Mouse (Mus musculus) hindbrain, embryonic 15.5 days (tissue): ENCODE measurements around the gene Ddx49. TPM values are rescaled to one million over a fixed set of nuclear protein-coding genes. Genes with fewer than 3 reads are reported as not detected.

Experiments used
- ATAC-seq: fragments of 200-750 bp; cut with Nextera tagmentation; 2 replicates; pipeline ENCODE4 v1.8.0; 2017; ENCODE audit warnings: low read depth, moderate number of reproducible peaks, moderate TSS enrichment; ENCODE audit not compliant: low FRiP score
- H3K27ac ChIP-seq: fragments of 300-500 bp; sonication (generic); replicated peaks from 2 replicates; pipeline ENCODE4 v1.5.1; 2015; ENCODE audit warnings: mild to moderate bottlenecking, inconsistent platforms
- H3K27me3 ChIP-seq: fragments of 300-500 bp; sonication (generic); 2 replicates; pipeline ENCODE4 v1.6.1; 2015; ENCODE audit warnings: control low read depth, inconsistent platforms
- H3K36me3 ChIP-seq: fragments of 300-500 bp; sonication (generic); 2 replicates; pipeline ENCODE4 v1.6.1; 2015; ENCODE audit warnings: control low read depth, inconsistent platforms
- H3K4me1 ChIP-seq: fragments of 300-500 bp; sonication (generic); replicated peaks from 2 replicates; pipeline ENCODE4 v1.6.1; 2015; ENCODE audit warnings: control low read depth, inconsistent platforms
- H3K4me2 ChIP-seq: fragments of 300-500 bp; sonication (generic); 2 replicates; pipeline ENCODE4 v1.6.1; 2015; ENCODE audit warnings: moderate library complexity, mild to moderate bottlenecking, inconsistent platforms
- H3K4me3 ChIP-seq: fragments of 300-500 bp; sonication (generic); 2 replicates; pipeline ENCODE4 v1.5.1; 2015; ENCODE audit warnings: mild to moderate bottlenecking, inconsistent platforms
- H3K9ac ChIP-seq: fragments of 300-500 bp; sonication (generic); 2 replicates; pipeline ENCODE4 v1.6.1; 2015; ENCODE audit warnings: inconsistent platforms
- H3K9me3 ChIP-seq: fragments of 300-500 bp; sonication (generic); 2 replicates; pipeline ENCODE4 v1.6.1; 2016; ENCODE audit warnings: control low read depth, inconsistent platforms
- WGBS: fragments of 180-500 bp; shearing (Covaris S2); methylation state at CpG from one replicate; pipeline ENCODE4 v1.1.7; 2015; 5-methylcytosine and 5-hydroxymethylcytosine counted together
- polyA plus RNA-seq: library from polyadenylated mRNA; unstranded; fragments of >200 nt; fragmentation: Nextera tagmentation; extraction: Ambion mirVana; gene quantifications from 2 replicates; pipeline ENCODE4 v1.2.1, GENCODE M21; 2015

Ddx49 gene
- polyA plus RNA-seq, 1 experiment from 2014 or later: 46.3 TPM

- H3K9me3 ChIP-seq: no peaks in the 10 kb centered on the region
- no peak overlapping the region for H3K27ac ChIP-seq
- no peak for ATAC-seq
- H3K4me2 ChIP-seq: no peak overlapping the region
- no peaks in the 10 kb centered on the region for H3K27me3 ChIP-seq
- no peak overlapping the region for H3K4me3 ChIP-seq
- WGBS: 34% methylated on average over 3 of the region's 3 CpGs
- peaks cover 8% of the 10 kb centered on the region for H3K36me3 ChIP-seq
- H3K9ac ChIP-seq: no peak overlapping the region
- H3K4me1 ChIP-seq: peaks cover 22% of the 10 kb centered on the region
These were observed 21.3 kb downstream of the Ddx49 start for GRCm38 (mm10) chr8:70281001-70281400.

DNA sequence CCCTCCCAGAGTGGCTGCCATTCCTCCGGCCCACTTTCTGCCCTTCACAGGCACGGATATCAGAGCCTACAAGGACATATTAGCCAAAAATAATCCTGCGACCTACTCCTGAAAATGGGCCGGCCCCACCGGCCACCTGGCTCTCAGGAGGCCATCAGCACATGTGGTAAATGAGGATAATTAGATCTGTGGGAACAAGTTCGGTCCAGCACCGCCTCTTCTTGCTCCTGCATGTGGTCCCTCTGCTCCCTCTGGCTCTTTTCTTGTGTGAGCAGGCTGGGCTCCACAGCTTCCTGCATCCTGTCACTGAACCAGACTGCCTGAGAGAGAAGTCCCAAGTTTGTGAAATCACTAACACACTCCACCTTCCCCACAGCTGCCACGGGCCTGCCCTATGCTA lies 23.0 kb downstream of the Ddx49 start:
- H3K36me3 ChIP-seq: no peaks in the 10 kb centered on the region
- H3K27me3 ChIP-seq: no peaks in the 10 kb centered on the region
- no peak for ATAC-seq
- H3K4me2 ChIP-seq: no peak overlapping the region
- no peak overlapping the region for H3K27ac ChIP-seq
- 73% methylated on average over 8 of the region's 8 CpGs for WGBS
- H3K4me1 ChIP-seq: peaks cover 21% of the 10 kb centered on the region
- no peaks in the 10 kb centered on the region for H3K9me3 ChIP-seq
- H3K9ac ChIP-seq: no peak overlapping the region
- no peak overlapping the region for H3K4me3 ChIP-seq

DNA sequence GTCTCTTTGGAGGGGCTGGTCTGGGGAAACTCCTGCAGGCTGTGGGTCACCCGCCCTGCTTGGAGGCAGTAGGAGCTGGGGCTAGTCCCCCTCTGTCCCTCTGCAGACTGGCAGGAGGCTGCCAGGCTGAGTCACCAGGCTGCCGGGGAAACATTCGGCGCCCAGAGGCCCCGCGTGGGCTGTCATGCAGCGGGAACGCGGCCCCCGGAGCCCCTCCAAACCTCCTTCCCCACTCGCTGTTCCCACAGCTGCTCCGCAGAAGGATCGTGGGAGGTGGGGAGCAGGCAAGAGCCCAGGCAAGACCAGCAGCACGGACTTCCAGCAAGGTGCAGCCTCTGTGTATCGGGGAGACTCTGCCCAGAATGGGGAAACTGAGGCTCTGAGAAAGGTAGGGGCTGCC lies 24.1 kb downstream of the Ddx49 start:
- H3K9me3 ChIP-seq: no peaks in the 10 kb centered on the region
- no peak for ATAC-seq
- H3K9ac ChIP-seq: no peak overlapping the region
- H3K27me3 ChIP-seq: no peaks in the 10 kb centered on the region
- H3K4me3 ChIP-seq: no peak overlapping the region
- peaks cover 12% of the 10 kb centered on the region for H3K4me1 ChIP-seq
- WGBS: 55% methylated on average over 15 of the region's 15 CpGs
- H3K36me3 ChIP-seq: no peaks in the 10 kb centered on the region
- no peak overlapping the region for H3K27ac ChIP-seq
- H3K4me2 ChIP-seq: no peak overlapping the region

GRCm38 (mm10) chr8:70276476-70276875 lies 25.8 kb downstream of the Ddx49 start:
- H3K4me3 ChIP-seq: no peak overlapping the region
- H3K4me2 ChIP-seq: no peak overlapping the region
- no peaks in the 10 kb centered on the region for H3K4me1 ChIP-seq
- no peaks in the 10 kb centered on the region for H3K9me3 ChIP-seq
- WGBS: 90% methylated on average over 3 of the region's 3 CpGs
- ATAC-seq: no peak
- H3K9ac ChIP-seq: no peak overlapping the region
- H3K27me3 ChIP-seq: no peaks in the 10 kb centered on the region
- H3K27ac ChIP-seq: no peak overlapping the region
- no peaks in the 10 kb centered on the region for H3K36me3 ChIP-seq

DNA sequence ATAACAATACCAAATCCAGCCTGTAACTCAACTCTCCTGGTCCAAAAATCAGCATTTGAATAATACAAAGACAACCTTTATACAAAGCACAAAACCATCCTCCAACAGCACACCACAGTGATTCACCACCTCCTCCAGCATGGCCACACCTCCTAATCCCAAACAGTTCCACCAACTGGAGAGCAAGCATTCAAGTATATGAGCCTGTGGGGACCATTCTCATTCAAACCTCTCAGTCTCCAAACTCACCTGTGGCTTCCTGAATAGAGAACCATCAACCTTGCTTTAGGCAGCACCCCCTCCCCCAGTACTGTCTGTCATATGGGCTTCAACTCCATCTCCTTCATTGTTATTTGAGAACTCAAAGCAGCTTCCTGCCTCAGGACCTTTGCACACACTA lies 27.9 kb downstream of the Ddx49 start:
- no peaks in the 10 kb centered on the region for H3K36me3 ChIP-seq
- no peaks in the 10 kb centered on the region for H3K27me3 ChIP-seq
- no peak overlapping the region for H3K4me2 ChIP-seq
- no peaks in the 10 kb centered on the region for H3K9me3 ChIP-seq
- no peak for ATAC-seq
- H3K4me1 ChIP-seq: no peaks in the 10 kb centered on the region
- no peak overlapping the region for H3K27ac ChIP-seq
- no peak overlapping the region for H3K9ac ChIP-seq
- H3K4me3 ChIP-seq: no peak overlapping the region

GRCm38 (mm10) chr8:70272949-70273348 lies 29.3 kb downstream of the Ddx49 start:
- no peak for ATAC-seq
- H3K9me3 ChIP-seq: no peaks in the 10 kb centered on the region
- H3K27ac ChIP-seq: no peak overlapping the region
- no peak overlapping the region for H3K9ac ChIP-seq
- H3K4me3 ChIP-seq: no peak overlapping the region
- no peak overlapping the region for H3K4me2 ChIP-seq
- H3K4me1 ChIP-seq: no peaks in the 10 kb centered on the region
- 72% methylated on average over 3 of the region's 3 CpGs for WGBS
- no peaks in the 10 kb centered on the region for H3K27me3 ChIP-seq
- no peaks in the 10 kb centered on the region for H3K36me3 ChIP-seq

DNA sequence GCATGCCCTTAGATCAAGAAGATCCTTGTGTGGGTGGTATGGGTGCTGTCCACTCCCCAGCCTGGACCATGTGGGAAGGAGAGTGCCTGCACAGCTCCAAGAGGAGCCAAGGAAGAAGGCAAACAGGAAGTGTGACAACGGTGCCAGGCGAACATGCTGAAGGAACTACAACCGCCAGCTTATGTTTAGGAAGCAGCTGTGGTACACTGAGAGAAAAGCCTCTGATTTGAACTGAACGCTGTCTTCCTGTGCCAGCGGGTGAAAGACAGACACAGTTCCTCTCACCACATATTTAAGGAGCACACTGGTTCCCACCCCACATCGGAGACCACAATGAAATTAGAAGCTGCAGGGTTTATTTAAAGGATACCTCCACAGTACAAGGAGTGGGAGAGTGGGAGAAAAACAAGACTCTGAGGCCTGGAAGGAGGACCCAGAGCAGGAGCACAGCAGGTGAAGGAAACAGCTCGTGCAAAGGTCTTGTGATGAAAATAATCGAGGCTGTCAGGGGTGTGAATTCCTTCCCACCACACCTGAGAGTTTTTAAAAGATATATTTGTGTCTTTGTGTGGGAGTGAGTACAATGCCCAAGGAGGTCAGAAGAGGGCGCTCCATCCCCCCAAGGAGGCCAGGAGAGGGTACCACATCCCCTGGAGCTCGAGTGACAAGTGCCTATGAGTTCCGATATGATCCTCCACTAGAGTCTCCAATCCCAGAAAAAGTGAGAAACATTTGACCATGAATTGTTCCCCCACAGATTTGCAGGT lies 33.3 kb downstream of the Ddx49 start:
- Histone ChIP-seq H3K36me3 (peaks cover 17% of the 10 kb centered on the region), H3K4me3 (no peak overlapping the region), H3K4me1 (no peaks in the 10 kb centered on the region), H3K9ac (no peak overlapping the region), H3K4me2 (no peak overlapping the region), H3K27me3 (no peaks in the 10 kb centered on the region), H3K9me3 (no peaks in the 10 kb centered on the region), H3K27ac (no peak overlapping the region)
- ATAC-seq: no peak
- 58% methylated on average over 11 of the region's 11 CpGs for WGBS

- H3K27me3 ChIP-seq: no peaks in the 10 kb centered on the region
- peaks cover 24% of the 10 kb centered on the region for H3K36me3 ChIP-seq
- H3K27ac ChIP-seq: no peak overlapping the region
- 58% methylated on average over 5 of the region's 5 CpGs for WGBS
- no peak overlapping the region for H3K4me2 ChIP-seq
- ATAC-seq: no peak
- no peak overlapping the region for H3K9ac ChIP-seq
- H3K9me3 ChIP-seq: no peaks in the 10 kb centered on the region
- no peaks in the 10 kb centered on the region for H3K4me1 ChIP-seq
- no peak overlapping the region for H3K4me3 ChIP-seq
These were observed 34.0 kb downstream of the Ddx49 start for GRCm38 (mm10) chr8:70268311-70268710.

- H3K9ac ChIP-seq: no peak overlapping the region
- no peak overlapping the region for H3K4me3 ChIP-seq
- H3K36me3 ChIP-seq: peaks cover 30% of the 10 kb centered on the region
- no peaks in the 10 kb centered on the region for H3K27me3 ChIP-seq
- H3K4me1 ChIP-seq: no peaks in the 10 kb centered on the region
- H3K4me2 ChIP-seq: no peak overlapping the region
- ATAC-seq: no peak
- H3K27ac ChIP-seq: no peak overlapping the region
- whole genome bisulfite sequencing: 83% methylated on average over 3 of the region's 3 CpGs
- no peaks in the 10 kb centered on the region for H3K9me3 ChIP-seq
These were observed 34.6 kb downstream of the Ddx49 start for GRCm38 (mm10) chr8:70267674-70268073.

DNA sequence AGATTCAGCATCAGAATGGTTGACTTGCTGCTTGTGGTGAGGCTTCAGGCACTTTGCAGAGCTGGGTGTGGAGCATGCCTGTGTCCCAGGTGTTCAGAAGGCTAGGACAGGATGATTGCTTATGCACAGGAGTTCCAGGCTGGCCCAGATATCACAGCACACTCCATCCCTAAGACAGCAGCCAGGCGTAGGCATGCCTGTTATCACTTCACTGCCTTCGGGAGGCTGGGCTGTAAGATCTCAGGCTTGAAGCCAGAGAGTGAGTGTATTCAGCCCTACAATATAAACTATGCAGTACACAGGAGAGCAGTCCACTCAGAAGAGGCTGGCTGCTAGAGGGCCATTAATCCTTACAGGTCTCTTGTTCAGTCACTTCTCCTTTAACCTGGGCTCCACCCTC lies 43.2 kb downstream of the Ddx49 start:
- 89% methylated on average over 2 of the region's 2 CpGs for WGBS
- ATAC-seq: no peak
- Histone ChIP-seq H3K36me3 (peaks cover 96% of the 10 kb centered on the region), H3K9ac (no peak overlapping the region), H3K4me2 (no peak overlapping the region), H3K4me1 (no peaks in the 10 kb centered on the region), H3K9me3 (no peaks in the 10 kb centered on the region), H3K4me3 (no peak overlapping the region), H3K27me3 (no peaks in the 10 kb centered on the region), H3K27ac (no peak overlapping the region)

DNA sequence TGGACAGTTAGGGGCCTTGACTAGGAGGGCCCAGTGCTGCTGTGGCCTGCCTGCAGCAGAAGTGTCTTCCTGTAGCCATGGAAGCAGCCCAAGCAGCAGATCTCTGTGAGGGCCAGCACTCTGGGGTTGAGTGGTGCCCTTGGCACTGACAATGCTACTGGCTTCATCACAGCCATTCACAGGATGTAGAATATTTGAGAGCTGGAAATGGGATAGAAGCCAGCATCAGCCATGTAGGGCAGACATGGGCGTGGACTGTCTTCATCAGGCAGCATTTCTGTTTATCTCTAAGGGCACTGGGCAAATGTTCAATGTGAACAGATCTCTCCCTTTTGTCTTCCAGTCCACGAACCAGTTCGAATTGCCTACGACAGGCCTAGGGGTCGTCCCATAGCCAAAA lies 43.7 kb downstream of the Ddx49 start:
- no peak overlapping the region for H3K4me2 ChIP-seq
- no peaks in the 10 kb centered on the region for H3K4me1 ChIP-seq
- H3K36me3 ChIP-seq: peaks cover 96% of the 10 kb centered on the region
- H3K4me3 ChIP-seq: no peak overlapping the region
- no peak overlapping the region for H3K9ac ChIP-seq
- H3K27ac ChIP-seq: no peak overlapping the region
- no peaks in the 10 kb centered on the region for H3K27me3 ChIP-seq
- no peaks in the 10 kb centered on the region for H3K9me3 ChIP-seq
- 90% methylated on average over 5 of the region's 5 CpGs for WGBS
- no peak for ATAC-seq

DNA sequence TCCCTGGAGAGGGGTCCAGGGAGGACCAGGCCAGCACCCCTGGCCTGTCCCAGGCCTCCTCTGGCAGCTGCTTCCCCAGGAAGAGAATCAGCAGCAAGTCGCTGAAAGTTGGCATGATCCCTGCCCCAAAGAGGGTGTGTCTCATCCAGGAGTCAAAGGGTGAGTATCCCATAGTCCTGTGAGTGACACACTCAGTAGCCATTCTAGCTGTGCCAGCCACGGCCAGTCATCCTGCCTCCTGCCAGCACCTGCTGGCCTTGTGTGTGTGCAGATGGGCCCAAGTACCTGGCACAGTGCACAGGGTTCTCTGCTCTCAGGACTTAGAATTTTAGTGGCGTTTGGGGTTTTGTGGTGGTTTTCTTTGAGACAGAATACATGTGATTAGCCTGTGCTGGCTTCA lies 44.8 kb downstream of the Ddx49 start:
- Histone ChIP-seq H3K9me3 (no peaks in the 10 kb centered on the region), H3K4me1 (no peaks in the 10 kb centered on the region), H3K27ac (no peak overlapping the region), H3K4me3 (no peak overlapping the region), H3K36me3 (peaks cover 96% of the 10 kb centered on the region), H3K4me2 (no peak overlapping the region), H3K27me3 (no peaks in the 10 kb centered on the region), H3K9ac (no peak overlapping the region)
- WGBS: 93% methylated on average over 3 of the region's 3 CpGs
- ATAC-seq: no peak

DNA sequence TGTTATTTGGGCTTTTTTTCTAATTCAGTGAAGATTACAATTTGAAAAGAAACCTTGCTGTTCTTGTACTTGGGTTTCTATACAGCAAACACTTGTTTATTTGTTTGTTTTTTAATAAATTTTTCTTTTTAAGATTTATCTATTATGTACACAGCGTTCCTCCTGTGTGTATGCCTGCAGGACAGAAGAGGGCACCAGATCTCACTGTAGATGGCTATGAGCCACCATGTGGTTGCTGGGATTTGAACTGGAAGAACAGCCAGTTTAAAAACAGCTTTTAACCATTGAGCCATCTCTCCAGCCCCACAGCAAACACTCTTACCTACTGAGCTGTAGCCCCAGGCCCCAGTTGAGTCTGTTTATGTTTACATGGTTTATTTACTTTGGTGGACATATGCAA lies 47.7 kb downstream of the Ddx49 start:
- Histone ChIP-seq H3K27ac (no peak overlapping the region), H3K4me2 (no peak overlapping the region), H3K9ac (no peak overlapping the region), H3K4me1 (no peaks in the 10 kb centered on the region), H3K9me3 (no peaks in the 10 kb centered on the region), H3K27me3 (no peaks in the 10 kb centered on the region), H3K36me3 (peaks cover 97% of the 10 kb centered on the region), H3K4me3 (no peak overlapping the region)
- ATAC-seq: no peak
- 84% methylated on average over 1 of the region's 1 CpGs for WGBS
